Comparison of ENCODE assay signal across 18 mouse cellular contexts in the genomic region with DNA sequence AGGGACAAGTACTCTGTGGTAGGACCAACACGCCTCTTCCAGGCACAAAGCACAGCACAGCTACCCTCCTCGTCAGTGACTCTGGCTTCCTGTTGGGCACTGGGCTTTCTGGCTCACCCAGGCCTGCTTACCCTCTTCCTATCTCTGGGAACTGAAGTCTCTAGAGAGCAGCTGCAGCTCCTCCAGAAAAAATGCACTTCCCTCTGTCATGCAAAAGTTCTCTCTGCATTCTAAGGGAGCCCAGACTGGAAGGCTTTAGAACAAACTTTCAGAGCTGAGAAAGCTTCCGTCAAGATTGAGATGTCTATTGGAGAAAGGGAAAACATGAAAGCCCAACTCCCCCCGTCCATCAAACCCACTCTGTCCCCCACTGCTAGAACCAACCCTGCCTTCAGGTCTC. TPM values are rescaled to one million over a fixed set of nuclear protein-coding genes. Genes with fewer than 3 reads are reported as not detected.
A peak's percentile ranks its signal among the peaks of the same experiment; 100 is the strongest.
DNase-seq lines count a peak whose midpoint lies in the region; ATAC-seq and TF ChIP-seq lines count a peak whose summit lies in the region.
"Had no signal": no experiment of that assay in that cellular context is flagged by ENCODE, and none has a peak within 500 bp of the region (broad histone marks: within the 10 kb centered on the region; RNA-seq: fewer than 3 reads in every experiment).

No protein-coding gene starts in this region.

- H3K27ac ChIP-seq in forebrain, embryonic 13.5 days = no peak overlapping the region
- no peak overlapping the region for H3K27ac ChIP-seq in forebrain, embryonic 12.5 days
- no peak overlapping the region; the same call in 1 of the 2 replicates for H3K27ac ChIP-seq in lung, embryonic 14.5 days (ENCODE audit: low read depth)
- no peak overlapping the region for H3K27ac ChIP-seq in limb, embryonic 14.5 days (replicated peaks; ENCODE audit: low read depth, low read length)
- H3K27ac ChIP-seq: kidney, postnatal 0 days had no signal

- no peaks in the 10 kb centered on the region for H3K36me3 ChIP-seq in forebrain, embryonic 13.5 days (ENCODE audit: poor library complexity, severe bottlenecking)
- H3K36me3 ChIP-seq in forebrain, embryonic 12.5 days (replicated peaks) = no peaks in the 10 kb centered on the region
- H3K36me3 ChIP-seq in lung, embryonic 14.5 days (ENCODE audit: insufficient read depth) = no peaks in the 10 kb centered on the region
- no peaks in the 10 kb centered on the region for H3K36me3 ChIP-seq in limb, embryonic 14.5 days (ENCODE audit: control insufficient read depth, insufficient read depth, low read length)

- 49% methylated on average over 4 of the region's 4 CpGs for WGBS in forebrain, embryonic 13.5 days
- whole genome bisulfite sequencing in forebrain, embryonic 12.5 days = 44% methylated on average over 4 of the region's 4 CpGs
- 40% methylated on average over 4 of the region's 4 CpGs for WGBS in lung, embryonic 14.5 days
- WGBS in limb, embryonic 14.5 days = 63% methylated on average over 4 of the region's 4 CpGs

- H3K9ac ChIP-seq in forebrain, embryonic 13.5 days = no peak overlapping the region
- no peak overlapping the region for H3K9ac ChIP-seq in forebrain, embryonic 12.5 days
- H3K9ac ChIP-seq in lung, embryonic 14.5 days = no peak overlapping the region; the same call in 1 of the 2 replicates
- H3K9ac ChIP-seq in limb, embryonic 14.5 days (ENCODE audit: low read depth, low read length, severe bottlenecking) = no peak overlapping the region
- H3K9ac ChIP-seq: liver, postnatal 0 days had no signal

- no peak for DNase-seq in lung, embryonic 14.5 days
- no peak for DNase-seq in lung, adult 18-20 months
- DNase-seq in MN1 (ENCODE audit: low spot score) = peak; percentile 7
- DNase-seq in limb, embryonic 14.5 days (ENCODE audit: low spot score) = no peak
- DNase-seq: adrenal gland, postnatal 36 days; gastrocnemius, postnatal 14 days; liver; liver, postnatal 0 days; right cerebral cortex, adult 18-20 months; thymus, adult 18-20 months had no signal

- H3K4me3 ChIP-seq in forebrain, embryonic 13.5 days = no peak overlapping the region
- H3K4me3 ChIP-seq in forebrain, embryonic 12.5 days (replicated peaks) = no peak overlapping the region
- no peak overlapping the region for H3K4me3 ChIP-seq in lung, embryonic 14.5 days (ENCODE audit: low read depth, low read length)
- no peak overlapping the region for H3K4me3 ChIP-seq in limb, embryonic 14.5 days (replicated peaks; ENCODE audit: low read length)

- ATAC-seq in forebrain, embryonic 13.5 days = no peak
- ATAC-seq in forebrain, embryonic 12.5 days (ENCODE audit: low FRiP score) = no peak
- no peak for ATAC-seq in lung, embryonic 14.5 days (ENCODE audit: insufficient read depth)
- no peak for ATAC-seq in limb, embryonic 14.5 days (ENCODE audit: low FRiP score, low read depth)
- ATAC-seq in activated CD4-positive, CD25-positive, alpha-beta regulatory T cell, adult 4 months = no peak
- no peak for ATAC-seq in granulocyte monocyte progenitor cell, adult 5-6 weeks (replicated peaks; ENCODE audit: poor library complexity, severe bottlenecking)
- ATAC-seq: CD4-positive, CD25-positive, alpha-beta regulatory T cell, adult 4 months; liver, postnatal 0 days had no signal

- no peak for TF ChIP-seq CTCF in lung, embryonic 14.5 days (IDR thresholded peaks at IDR 0.05; ENCODE audit: low read depth)

- no peaks in the 10 kb centered on the region for H3K9me3 ChIP-seq in forebrain, embryonic 13.5 days (replicated peaks)
- H3K9me3 ChIP-seq in forebrain, embryonic 12.5 days = no peaks in the 10 kb centered on the region
- H3K9me3 ChIP-seq in lung, embryonic 14.5 days (ENCODE audit: low read depth, low read length) = no peaks in the 10 kb centered on the region
- H3K9me3 ChIP-seq in limb, embryonic 14.5 days (ENCODE audit: control insufficient read depth, low read length) = no peaks in the 10 kb centered on the region

- H3K27me3 ChIP-seq in forebrain, embryonic 13.5 days = peaks cover 34% of the 10 kb centered on the region; the same call in 1 of the 2 replicates
- peaks cover 42% of the 10 kb centered on the region for H3K27me3 ChIP-seq in forebrain, embryonic 12.5 days
- 0 out of 2 replicates have a peak, but pooled peaks cover 6% of the 10 kb centered on the region for H3K27me3 ChIP-seq in lung, embryonic 14.5 days (ENCODE audit: insufficient read depth, low read length)
- peaks cover 9% of the 10 kb centered on the region for H3K27me3 ChIP-seq in limb, embryonic 14.5 days (ENCODE audit: control insufficient read depth, insufficient read depth, low read length)

- no peak for TF ChIP-seq POLR2A in limb, embryonic 14.5 days (IDR thresholded peaks at IDR 0.05; ENCODE audit: borderline replicate concordance, extremely low read depth, insufficient read depth, insufficient read length)

- peaks cover 17% of the 10 kb centered on the region for H3K4me1 ChIP-seq in forebrain, embryonic 13.5 days
- peaks cover 26% of the 10 kb centered on the region for H3K4me1 ChIP-seq in forebrain, embryonic 12.5 days
- H3K4me1 ChIP-seq in lung, embryonic 14.5 days (ENCODE audit: insufficient read depth) = no peaks in the 10 kb centered on the region
- H3K4me1 ChIP-seq in limb, embryonic 14.5 days (ENCODE audit: control insufficient read depth, insufficient read depth, low read length) = peaks cover 7% of the 10 kb centered on the region

- H3K4me2 ChIP-seq in forebrain, embryonic 13.5 days = peak overlapping the region; percentile 99; the same call in 1 of the 2 replicates
- no peak overlapping the region for H3K4me2 ChIP-seq in forebrain, embryonic 12.5 days
- H3K4me2 ChIP-seq in lung, embryonic 14.5 days = peak overlapping the region; percentile 98
- 0 out of 2 replicates have a peak overlapping the region, but pooled peaks have one; percentile 99 for H3K4me2 ChIP-seq in limb, embryonic 14.5 days (replicated peaks; ENCODE audit: low read depth, low read length, severe bottlenecking)

RNA-seq across cellular contexts. Expression of a gene that starts 2.1 kb away (rescaled TPM):
- polyA plus RNA-seq in forebrain, embryonic 13.5 days (2015; fragmentation: Nextera tagmentation; extraction: Ambion mirVana) = 2.4 and 2.6 TPM in 2 replicates
- 2.8 and 3.3 TPM in 2 replicates for polyA plus RNA-seq in forebrain, embryonic 12.5 days (2016; fragmentation: Nextera tagmentation; extraction: Ambion mirVana)
- polyA plus RNA-seq in lung, embryonic 14.5 days (2014; fragmentation: Nextera tagmentation; extraction: Ambion mirVana) = 1.6 and 2.2 TPM in 2 replicates
- polyA plus RNA-seq in limb, embryonic 14.5 days (2012; rRNA removed) = 2.4 and 2.7 TPM in 2 replicates
- 0.85 and 1.5 TPM in 2 replicates for polyA plus RNA-seq in limb, embryonic 14.5 days (2014; fragmentation: Nextera tagmentation; extraction: Ambion mirVana)
- polyA plus RNA-seq in activated CD4-positive, CD25-positive, alpha-beta regulatory T cell, adult 4 months (2017; shearing (Covaris generic)) = under 1 TPM in 1 of 2 experiments, not detected in 1; 0.08 TPM
- not detected in 2 replicates for total RNA-seq in granulocyte monocyte progenitor cell, adult 5-6 weeks (2014; fragmentation: Nextera tagmentation)
- total RNA-seq in granulocyte monocyte progenitor cell, adult 5-6 weeks (2017) = 0.72 TPM in 1 of 2 replicates, not detected in the other
- total RNA-seq: heart, adult 8-10 months; megakaryocyte progenitor cell, adult 5-6 weeks had no signal
- polyA plus RNA-seq: CD4-positive, CD25-positive, alpha-beta regulatory T cell, adult 4 months had no signal
